Mouse (Mus musculus) olfactory bulb, adult 2 months (tissue): ENCODE results near the gene Ciz1.

ENCODE experiments used
- CTCF ChIP-seq: fragments of 200-500 bp; IDR thresholded peaks from 2 replicates; pipeline ENCODE4 v1.5.1; 2012; ENCODE audit warnings: low read depth, mild to moderate bottlenecking, low read length, moderate library complexity; ENCODE audit not compliant: insufficient read depth
- POLR2A ChIP-seq: fragments of 200-500 bp; IDR thresholded peaks from 2 replicates; pipeline ENCODE4 v1.6.1; 2012; ENCODE audit warnings: mild to moderate bottlenecking, low read depth, low read length, moderate library complexity; ENCODE audit not compliant: insufficient read depth

DNA sequence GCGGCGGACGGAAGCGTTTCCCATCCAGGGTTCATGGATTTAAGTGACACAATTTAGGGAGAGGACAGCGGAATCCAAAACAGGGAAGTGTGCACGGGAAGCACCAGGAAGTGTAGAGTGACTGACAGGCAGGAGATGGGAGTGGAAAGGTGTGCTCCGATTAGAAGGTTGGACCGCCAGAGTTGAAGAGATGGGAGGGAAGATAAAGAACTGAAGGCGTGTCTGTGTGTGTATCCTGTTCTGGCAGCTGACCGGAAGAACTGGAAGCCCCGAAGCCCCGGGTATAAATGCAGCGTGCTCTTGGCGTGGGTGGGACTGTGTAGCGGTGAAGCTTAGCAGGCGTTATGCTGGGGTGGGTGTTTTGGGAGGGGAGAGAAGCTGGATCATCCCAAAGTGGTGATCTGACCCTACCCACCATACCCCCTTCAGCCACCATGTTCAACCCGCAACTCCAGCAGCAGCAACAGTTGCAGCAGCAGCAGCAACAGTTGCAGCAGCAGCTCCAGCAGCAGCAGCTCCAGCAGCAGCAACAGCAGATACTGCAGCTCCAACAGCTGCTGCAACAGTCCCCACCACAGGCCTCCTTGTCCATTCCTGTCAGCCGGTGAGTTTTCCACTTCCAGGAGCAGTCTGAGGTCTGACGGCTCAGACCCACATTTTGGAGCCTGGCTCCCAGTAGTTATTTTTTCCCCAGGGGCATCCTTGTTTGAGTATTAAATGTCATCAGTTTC lies 11.4 kb downstream of the Ciz1 start:
- TF ChIP-seq CTCF = no peak
- TF ChIP-seq POLR2A = no peak
